Mouse (Mus musculus) cerebellum, adult 2 months (tissue): Measurements from ENCODE around the gene Nelfb. TPM values are rescaled to one million over a fixed set of nuclear protein-coding genes. Genes with fewer than 3 reads are reported as not detected.

ENCODE experiments used
- DNase-seq, 2 experiments: peaks; one replicate each; pipeline ENCODE4 v3.0.0; 2021
- H3K27ac ChIP-seq: fragments of 200-500 bp; 2 replicates; pipeline ENCODE4 v1.5.1; 2012; ENCODE audit warnings: low read length, control low read depth, inconsistent platforms; ENCODE audit not compliant: insufficient read depth
- H3K27me3 ChIP-seq: fragments of 200-500 bp; 2 replicates; pipeline ENCODE4 v1.6.1; 2012; ENCODE audit warnings: inconsistent platforms, mild to moderate bottlenecking, low read length, moderate library complexity; ENCODE audit not compliant: control insufficient read depth, insufficient read depth
- H3K4me1 ChIP-seq: fragments of 200-500 bp; 2 replicates; pipeline ENCODE4 v1.6.1; 2011; ENCODE audit warnings: low read length; ENCODE audit not compliant: control insufficient read depth, insufficient read depth
- H3K4me3 ChIP-seq: fragments of 200-500 bp; replicated peaks from 2 replicates; pipeline ENCODE3; 2011; ENCODE audit warnings: mild to moderate bottlenecking, low read depth, low read length, control low read depth; ENCODE audit not compliant: insufficient read depth
- CTCF ChIP-seq: fragments of 200-500 bp; IDR thresholded peaks from 2 replicates; pipeline ENCODE4 v1.5.1; 2011; ENCODE audit warnings: low read depth, mild to moderate bottlenecking, control low read depth, low read length, moderate library complexity, borderline replicate concordance; ENCODE audit not compliant: insufficient read depth
- POLR2A ChIP-seq: fragments of 200-500 bp; IDR thresholded peaks from 2 replicates; pipeline ENCODE4 v1.6.1; 2011; ENCODE audit warnings: low read length, control low read depth, borderline replicate concordance; ENCODE audit not compliant: insufficient read depth
- WGBS: fragments of 180-500 bp; shearing (Covaris S2); methylation state at CpG from one replicate; pipeline ENCODE4 v1.1.7; 2018; 5-methylcytosine and 5-hydroxymethylcytosine counted together
- polyA plus RNA-seq: library from polyadenylated mRNA; depleted of rRNA; stranded (reverse); fragments of >200 nt; gene quantifications from 2 replicates; pipeline ENCODE4 v1.2.3, GENCODE M21; 2012

Gene Nelfb
- polyA plus RNA-seq, 1 experiment, result 84.5 TPM

DNA sequence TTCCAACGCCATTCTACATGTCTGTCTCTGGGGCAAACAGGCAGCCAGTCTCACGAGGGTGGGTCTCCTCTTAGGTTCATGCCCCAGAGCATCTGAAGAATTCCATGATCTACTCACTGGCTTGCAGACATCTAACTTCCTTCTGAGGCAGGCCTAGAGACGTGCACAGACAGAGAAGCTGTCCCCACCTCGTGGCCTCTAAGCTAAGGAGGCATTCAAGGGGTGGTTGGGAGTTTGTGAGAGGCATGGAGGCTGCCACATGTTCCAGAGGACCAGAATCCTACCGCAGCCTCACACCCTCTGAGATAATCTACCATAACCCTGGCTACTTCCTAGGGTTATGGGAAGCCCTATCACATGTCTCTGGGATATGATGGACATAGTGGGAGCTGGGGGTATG is 17.3 kb downstream of the Nelfb start:
- no peak for DNase-seq
- H3K4me3 ChIP-seq, result no peak overlapping the region
- H3K27me3 ChIP-seq, result no peaks in the 10 kb centered on the region
- TF ChIP-seq POLR2A (no peak), CTCF (no peak)
- WGBS, result 77% methylated on average over 5 of the region's 5 CpGs
- H3K4me1 ChIP-seq, result peaks cover 3% of the 10 kb centered on the region; the same call in 1 of the 2 replicates
- no peak overlapping the region for H3K27ac ChIP-seq

DNA sequence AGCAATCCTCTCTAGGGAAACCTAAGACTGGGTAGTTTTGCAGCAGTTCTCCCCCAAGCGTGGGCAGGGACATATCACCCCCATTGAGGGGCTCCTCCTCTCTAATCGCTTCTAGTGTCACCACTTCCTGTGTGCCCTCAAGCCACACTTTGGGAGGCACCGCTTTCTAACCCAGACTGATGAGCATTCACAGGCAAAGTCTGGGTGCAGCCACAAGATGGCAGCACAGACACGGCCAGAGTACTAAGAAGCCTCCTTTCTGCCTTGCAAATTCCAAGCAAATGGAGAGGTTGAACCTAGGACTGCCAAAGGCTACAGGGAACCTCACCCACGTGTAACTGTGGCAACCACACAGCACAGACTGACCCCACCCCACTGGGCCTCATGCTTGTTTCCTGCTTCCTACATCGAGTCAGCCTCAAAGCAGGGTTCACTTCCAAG is 17.9 kb downstream of the Nelfb start:
- no peak overlapping the region for H3K4me3 ChIP-seq
- H3K27me3 ChIP-seq, result no peaks in the 10 kb centered on the region
- WGBS, result under 1% methylated on average over 6 of the region's 6 CpGs
- TF ChIP-seq POLR2A (no peak), CTCF (peak; percentile 97)
- H3K27ac ChIP-seq, result no peak overlapping the region
- DNase-seq, result peak; percentile 84 to 87
- peaks cover 3% of the 10 kb centered on the region; the same call in 1 of the 2 replicates for H3K4me1 ChIP-seq

GRCm38 (mm10) chr2:25187841-25188240 is 23.4 kb downstream of the Nelfb start:
- no peaks in the 10 kb centered on the region for H3K4me1 ChIP-seq
- H3K4me3 ChIP-seq, result no peak overlapping the region
- DNase-seq, result no peak
- TF ChIP-seq POLR2A, result no peak
- TF ChIP-seq CTCF, result no peak
- WGBS, result 78% methylated on average over 6 of the region's 6 CpGs
- no peak overlapping the region for H3K27ac ChIP-seq
- no peaks in the 10 kb centered on the region for H3K27me3 ChIP-seq

DNA sequence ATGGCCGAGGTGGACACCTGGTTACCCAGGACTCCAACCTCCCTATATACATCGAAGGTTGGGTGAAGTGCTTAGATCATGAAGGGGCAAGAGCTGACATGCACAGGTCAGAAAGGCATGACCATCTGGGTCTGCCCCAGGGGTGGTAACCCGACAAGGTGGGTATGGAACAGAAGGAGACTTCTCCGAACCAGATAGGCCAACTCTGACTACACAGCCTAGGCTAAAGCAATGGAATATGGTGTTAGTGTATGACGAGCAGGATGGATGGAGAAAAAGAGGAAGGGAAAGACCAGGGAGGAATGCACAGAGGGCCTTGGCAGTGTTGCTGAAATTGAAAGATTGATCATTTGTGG is 24.7 kb downstream of the Nelfb start:
- no peak for TF ChIP-seq POLR2A
- Histone ChIP-seq H3K4me3 (no peak overlapping the region), H3K4me1 (no peaks in the 10 kb centered on the region), H3K27ac (no peak overlapping the region), H3K27me3 (no peaks in the 10 kb centered on the region; the same call in 1 of the 2 replicates)
- WGBS, result 56% methylated on average over 5 of the region's 5 CpGs
- DNase-seq, result no peak

DNA sequence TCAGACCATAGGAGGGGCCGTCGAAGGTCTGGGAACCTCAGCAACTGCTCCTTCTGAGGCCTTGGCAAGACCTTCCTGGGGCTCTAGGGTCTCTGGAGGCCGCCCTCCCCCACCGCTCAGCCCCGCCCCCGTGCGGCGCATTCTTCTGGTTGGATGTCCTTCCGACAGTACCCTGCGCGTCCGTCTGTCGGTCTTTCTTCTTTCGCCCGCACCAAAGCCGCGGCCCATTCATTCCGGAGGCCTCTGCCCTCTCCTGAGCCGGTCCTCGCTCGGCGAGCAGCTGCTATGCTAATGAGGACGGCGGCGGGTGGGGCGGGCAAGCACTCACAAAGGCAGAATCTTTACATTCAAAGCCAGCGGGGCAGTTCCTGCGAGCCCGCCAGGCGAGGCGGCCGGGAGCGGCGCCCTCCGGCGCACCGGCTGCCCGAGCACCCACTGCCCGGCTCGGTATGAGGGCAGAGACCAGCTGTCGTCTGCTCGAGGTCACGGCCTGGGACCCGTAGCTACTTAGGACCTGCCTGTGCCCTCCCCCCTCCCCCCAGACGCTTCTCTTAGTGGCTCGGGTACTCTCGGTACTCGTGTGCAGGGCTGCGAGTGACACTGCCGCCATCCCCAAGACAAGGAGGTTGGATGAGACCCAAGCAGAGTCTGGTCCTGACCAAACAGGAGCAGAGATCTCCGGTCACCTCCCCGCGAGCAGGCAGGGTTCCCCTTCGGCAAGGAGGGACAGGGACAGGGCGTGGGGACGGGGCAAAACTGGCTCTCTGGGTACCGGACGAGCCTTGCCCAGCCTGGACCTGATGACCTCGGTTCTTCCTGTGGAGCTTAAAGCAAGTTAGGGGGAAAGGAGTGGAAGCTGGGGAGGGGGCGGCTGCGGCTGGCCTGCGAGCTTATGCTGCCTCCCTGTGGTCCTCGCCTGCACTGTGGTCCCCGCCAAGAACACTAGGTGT is 25.4 kb downstream of the Nelfb start:
- H3K4me3 ChIP-seq, result no peak overlapping the region
- 6% methylated on average over 64 of the region's 64 CpGs for WGBS
- TF ChIP-seq POLR2A (no peak), CTCF (no peak)
- no peaks in the 10 kb centered on the region; the same call in 1 of the 2 replicates for H3K27me3 ChIP-seq
- no peak overlapping the region for H3K27ac ChIP-seq
- peak in 1 of 2 experiments; percentile 33 for DNase-seq
- H3K4me1 ChIP-seq, result no peaks in the 10 kb centered on the region

DNA sequence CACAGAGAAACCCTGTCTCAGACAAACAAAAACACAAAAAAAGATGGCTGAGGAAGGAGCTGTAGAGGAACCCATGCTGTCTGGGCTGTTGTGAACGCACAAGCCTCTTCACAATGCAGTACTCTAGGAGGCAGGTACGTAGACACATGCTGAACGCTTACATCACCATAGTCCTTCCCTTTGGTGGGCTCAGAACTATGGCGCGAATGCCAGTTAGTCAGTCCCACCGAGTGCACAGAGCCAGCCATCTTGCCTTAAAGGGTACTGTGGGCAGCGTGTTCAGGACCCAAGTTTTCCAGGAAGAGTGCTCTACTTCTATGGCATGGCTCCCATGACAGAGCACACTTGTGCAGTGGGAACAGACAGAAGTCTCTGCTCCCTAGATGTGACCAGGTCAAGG is 26.8 kb downstream of the Nelfb start:
- no peak for DNase-seq
- no peaks in the 10 kb centered on the region for H3K4me1 ChIP-seq
- WGBS, result 90% methylated on average over 7 of the region's 7 CpGs
- H3K4me3 ChIP-seq, result no peak overlapping the region
- no peaks in the 10 kb centered on the region; the same call in 1 of the 2 replicates for H3K27me3 ChIP-seq
- H3K27ac ChIP-seq, result no peak overlapping the region
- TF ChIP-seq CTCF, result no peak
- no peak for TF ChIP-seq POLR2A

DNA sequence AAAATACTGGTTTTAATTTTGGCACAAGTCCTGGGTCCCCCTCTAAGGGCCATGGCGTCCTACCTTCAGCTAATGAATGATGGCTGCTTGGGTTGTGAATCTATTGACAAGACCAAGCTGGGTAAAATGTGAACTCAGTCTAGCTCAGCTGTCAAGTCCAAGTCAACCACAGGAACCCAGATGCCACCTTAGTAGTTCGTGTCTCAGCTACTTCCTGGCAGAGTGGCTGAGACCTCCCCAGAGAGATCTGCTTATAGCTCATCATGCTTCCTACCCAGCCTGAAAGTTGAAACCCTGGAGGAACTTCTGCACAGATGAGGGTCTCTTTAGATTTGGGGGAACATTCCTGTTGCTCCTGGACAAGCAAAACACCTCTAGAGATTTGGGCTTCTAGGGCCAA is 28.0 kb downstream of the Nelfb start:
- no peak overlapping the region for H3K4me3 ChIP-seq
- no peak overlapping the region for H3K27ac ChIP-seq
- no peak for DNase-seq
- TF ChIP-seq POLR2A (no peak), CTCF (no peak)
- WGBS, result 85% methylated on average over 2 of the region's 2 CpGs
- no peaks in the 10 kb centered on the region; the same call in 1 of the 2 replicates for H3K27me3 ChIP-seq
- no peaks in the 10 kb centered on the region for H3K4me1 ChIP-seq

DNA sequence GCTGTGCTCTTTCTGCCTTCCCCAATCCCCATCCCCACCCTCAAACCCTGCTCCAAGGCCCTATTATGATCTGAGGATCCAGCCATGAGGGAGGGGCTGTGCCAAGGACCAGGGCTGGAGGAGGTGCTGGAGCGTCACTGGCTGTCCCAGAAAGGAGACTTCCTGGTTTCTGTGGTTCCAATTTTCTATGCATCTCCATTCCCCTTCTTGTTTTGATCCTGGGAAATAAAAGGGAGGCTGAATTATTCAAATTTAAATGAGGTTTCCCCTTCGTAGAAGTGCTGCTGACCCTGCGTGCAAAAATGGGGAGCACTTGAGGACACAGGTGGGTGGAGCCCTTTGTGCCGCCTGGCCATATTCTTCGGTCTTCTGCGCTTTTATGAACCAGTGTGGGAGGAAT is 28.6 kb downstream of the Nelfb start:
- TF ChIP-seq POLR2A (no peak), CTCF (no peak)
- Histone ChIP-seq H3K4me3 (no peak overlapping the region), H3K27me3 (no peaks in the 10 kb centered on the region; the same call in 1 of the 2 replicates), H3K4me1 (peaks cover 2% of the 10 kb centered on the region), H3K27ac (no peak overlapping the region)
- 70% methylated on average over 6 of the region's 6 CpGs for WGBS
- no peak for DNase-seq
